Mouse (Mus musculus): ENCODE data around the gene Pparg. TPM values are rescaled to one million over a fixed set of nuclear protein-coding genes. Genes with fewer than 3 reads are reported as not detected.

Gene Pparg
- 12.6 TPM for polyA plus RNA-seq (2012; fragmentation: generic; extraction: Trizol)
- long read RNA-seq, experiment 1, transcript Pparg-202 (8 exons, 2,125 nt) = major isoform, 7 of 9 reads
- long read RNA-seq, experiment 1, partial matches to known transcripts = 1 of 9 reads
- long read RNA-seq, experiment 1, other reads (novel, unspliced or antisense) = 1 of 9 reads
- long read RNA-seq, experiment 2, transcript Pparg-204 (8 exons, 1,826 nt) = minor isoform, 61 of 188 reads
- long read RNA-seq, experiment 2, transcript Pparg-202 (8 exons, 2,125 nt) = major isoform, 84 of 188 reads
- long read RNA-seq, experiment 2, partial matches to known transcripts = 4 of 188 reads
- long read RNA-seq, experiment 2, other reads (novel, unspliced or antisense) = 38 of 188 reads

GRCm38 (mm10) chr6:115360776-115361605 is at the start of gene Pparg:
Gene Pparg, plus strand, starts transcription at chr6:115360951.
- Histone ChIP-seq H3K79me3 (ENCODE audit: low read depth) (peaks cover 3% of the 10 kb centered on the region), H3K79me2 (ENCODE audit: control insufficient read depth, insufficient read depth) (peaks cover 19% of the 10 kb centered on the region), H3K27me3 (ENCODE audit: control insufficient read depth, insufficient read depth, insufficient read length) (no peaks in the 10 kb centered on the region), H3K36me3 (ENCODE audit: control insufficient read depth, insufficient read depth) (no peaks in the 10 kb centered on the region), H3ac (ENCODE audit: control insufficient read depth, insufficient read length, low read depth) (peak within 1 kb of the TSS; percentile 90), H3K4me3 (ENCODE audit: insufficient read depth, poor library complexity, severe bottlenecking) (peak within 1 kb of the TSS; percentile 40)
- peak; percentile 29 for TF ChIP-seq MAX (IDR thresholded peaks at IDR 0.05)
- no peak for TF ChIP-seq CEBPB (IDR thresholded peaks at IDR 0.05; ENCODE audit: low read depth)

GRCm38 (mm10) chr6:115312780-115313179 is 48.0 kb upstream of the Pparg start:
- TF ChIP-seq USF1 (IDR thresholded peaks at IDR 0.05; ENCODE audit: low read depth) (no peak), MYOG (IDR thresholded peaks at IDR 0.05; ENCODE audit: control insufficient read depth, extremely low read depth, insufficient read length) (no peak), FOSL1 (IDR thresholded peaks at IDR 0.05; ENCODE audit: insufficient read depth, low read length, poor library complexity, severe bottlenecking) (no peak), CTCF (IDR thresholded peaks at IDR 0.05; ENCODE audit: control insufficient read depth, insufficient read depth, insufficient read length) (no peak)
- H3K79me3 ChIP-seq (ENCODE audit: low read depth) = no peaks in the 10 kb centered on the region
- H3K36me3 ChIP-seq (ENCODE audit: control insufficient read depth, insufficient read depth) = no peaks in the 10 kb centered on the region
- H3ac ChIP-seq (ENCODE audit: control insufficient read depth, insufficient read length, low read depth) = no peak overlapping the region
- H3K27me3 ChIP-seq (ENCODE audit: control insufficient read depth, insufficient read depth, insufficient read length) = no peaks in the 10 kb centered on the region
- H3K4me3 ChIP-seq (ENCODE audit: insufficient read depth, poor library complexity, severe bottlenecking) = no peak overlapping the region
- no peaks in the 10 kb centered on the region for H3K79me2 ChIP-seq (ENCODE audit: control insufficient read depth, insufficient read depth)

- Histone ChIP-seq H3ac (ENCODE audit: control insufficient read depth, insufficient read length, low read depth) (no peak overlapping the region), H3K27me3 (ENCODE audit: control insufficient read depth, insufficient read depth, insufficient read length) (no peaks in the 10 kb centered on the region), H3K36me3 (ENCODE audit: control insufficient read depth, insufficient read depth) (no peaks in the 10 kb centered on the region), H3K79me3 (ENCODE audit: low read depth) (no peaks in the 10 kb centered on the region), H3K79me2 (ENCODE audit: control insufficient read depth, insufficient read depth) (no peaks in the 10 kb centered on the region), H3K4me3 (ENCODE audit: insufficient read depth, poor library complexity, severe bottlenecking) (no peak overlapping the region)
- TF ChIP-seq CEBPB (IDR thresholded peaks at IDR 0.05; ENCODE audit: low read depth) (peak; percentile 79), FOSL1 (IDR thresholded peaks at IDR 0.05; ENCODE audit: insufficient read depth, low read length, poor library complexity, severe bottlenecking) (no peak)
Measured at GRCm38 (mm10) chr6:115313235-115313738, 47.5 kb upstream of the Pparg start.

DNA sequence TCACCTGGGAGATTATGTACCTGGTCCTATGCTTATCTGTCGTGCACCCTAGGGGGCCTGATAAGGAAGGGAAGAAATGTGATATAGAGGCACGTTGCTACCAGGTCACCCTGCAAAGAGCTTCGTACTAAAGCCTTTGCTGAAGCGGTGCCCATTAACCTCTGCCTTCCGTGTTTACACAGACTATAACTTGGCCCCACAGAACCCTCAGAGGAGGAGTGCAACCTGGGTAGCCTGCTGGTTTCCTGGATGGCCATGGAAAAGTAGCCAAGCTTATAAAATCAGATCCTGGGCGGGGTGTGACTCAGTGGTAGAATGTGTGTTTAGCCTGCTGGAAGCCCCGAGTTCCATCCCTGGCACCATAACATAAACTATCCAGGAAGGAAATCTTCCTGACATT is 46.8 kb upstream of the Pparg start:
- H3K4me3 ChIP-seq (ENCODE audit: insufficient read depth, poor library complexity, severe bottlenecking) = no peak overlapping the region
- no peak overlapping the region for H3ac ChIP-seq (ENCODE audit: control insufficient read depth, insufficient read length, low read depth)
- H3K79me2 ChIP-seq (ENCODE audit: control insufficient read depth, insufficient read depth) = no peaks in the 10 kb centered on the region
- no peaks in the 10 kb centered on the region for H3K27me3 ChIP-seq (ENCODE audit: control insufficient read depth, insufficient read depth, insufficient read length)
- no peaks in the 10 kb centered on the region for H3K36me3 ChIP-seq (ENCODE audit: control insufficient read depth, insufficient read depth)
- TF ChIP-seq CTCF (IDR thresholded peaks at IDR 0.05; ENCODE audit: control insufficient read depth, insufficient read depth, insufficient read length) (no peak), USF1 (IDR thresholded peaks at IDR 0.05; ENCODE audit: low read depth) (no peak), CEBPB (IDR thresholded peaks at IDR 0.05; ENCODE audit: low read depth) (no peak), MAX (IDR thresholded peaks at IDR 0.05) (no peak), FOSL1 (IDR thresholded peaks at IDR 0.05; ENCODE audit: insufficient read depth, low read length, poor library complexity, severe bottlenecking) (no peak), MYOG (IDR thresholded peaks at IDR 0.05; ENCODE audit: control insufficient read depth, extremely low read depth, insufficient read length) (no peak), MYOD1 (IDR thresholded peaks at IDR 0.05; ENCODE audit: control insufficient read depth, insufficient read length, low read depth) (no peak)
- no peaks in the 10 kb centered on the region for H3K79me3 ChIP-seq (ENCODE audit: low read depth)

GRCm38 (mm10) chr6:115315770-115316169 is 45.0 kb upstream of the Pparg start:
- Histone ChIP-seq H3K79me3 (ENCODE audit: low read depth) (no peaks in the 10 kb centered on the region), H3K36me3 (ENCODE audit: control insufficient read depth, insufficient read depth) (no peaks in the 10 kb centered on the region), H3K4me3 (ENCODE audit: insufficient read depth, poor library complexity, severe bottlenecking) (no peak overlapping the region), H3K27me3 (ENCODE audit: control insufficient read depth, insufficient read depth, insufficient read length) (no peaks in the 10 kb centered on the region), H3ac (ENCODE audit: control insufficient read depth, insufficient read length, low read depth) (peak overlapping the region; percentile 14), H3K79me2 (ENCODE audit: control insufficient read depth, insufficient read depth) (no peaks in the 10 kb centered on the region)
- peak; percentile 54 for TF ChIP-seq MYOD1 (IDR thresholded peaks at IDR 0.05; ENCODE audit: control insufficient read depth, insufficient read length, low read depth)
- TF ChIP-seq CTCF (IDR thresholded peaks at IDR 0.05; ENCODE audit: control insufficient read depth, insufficient read depth, insufficient read length) = no peak
- TF ChIP-seq CEBPB (IDR thresholded peaks at IDR 0.05; ENCODE audit: low read depth) = peak; percentile 96
- TF ChIP-seq MYOG (IDR thresholded peaks at IDR 0.05; ENCODE audit: control insufficient read depth, extremely low read depth, insufficient read length) = no peak
- TF ChIP-seq FOSL1 (IDR thresholded peaks at IDR 0.05; ENCODE audit: insufficient read depth, low read length, poor library complexity, severe bottlenecking) = peak; percentile 77

GRCm38 (mm10) chr6:115316811-115317221 is 43.9 kb upstream of the Pparg start:
- H3K4me3 ChIP-seq (ENCODE audit: insufficient read depth, poor library complexity, severe bottlenecking) = no peak overlapping the region

More at GRCm38 (mm10) chr6:115316811-115317221, 43.9 kb upstream of the Pparg start:
- no peaks in the 10 kb centered on the region for H3K79me3 ChIP-seq (ENCODE audit: low read depth)
- no peaks in the 10 kb centered on the region for H3K27me3 ChIP-seq (ENCODE audit: control insufficient read depth, insufficient read depth, insufficient read length)
- no peak overlapping the region for H3ac ChIP-seq (ENCODE audit: control insufficient read depth, insufficient read length, low read depth)
- no peak for TF ChIP-seq MYOD1 (IDR thresholded peaks at IDR 0.05; ENCODE audit: control insufficient read depth, insufficient read length, low read depth)
- peak; percentile 92 for TF ChIP-seq USF1 (IDR thresholded peaks at IDR 0.05; ENCODE audit: low read depth)
- TF ChIP-seq MAX (IDR thresholded peaks at IDR 0.05) = no peak
- no peaks in the 10 kb centered on the region for H3K79me2 ChIP-seq (ENCODE audit: control insufficient read depth, insufficient read depth)
- H3K36me3 ChIP-seq (ENCODE audit: control insufficient read depth, insufficient read depth) = no peaks in the 10 kb centered on the region
